Mouse (Mus musculus): ENCODE results near the gene Tmem156. TPM values are rescaled to one million over a fixed set of nuclear protein-coding genes. Genes with fewer than 3 reads are reported as not detected.

Gene Tmem156
- polyA plus RNA-seq, 1 experiment from 2014 or later = 11.4 TPM

Other genes starting within 250 kb of the Tmem156 start
- gene Tlr1, start 158.6 kb downstream of the Tmem156 start, polyA plus RNA-seq (2015; fragmentation: Nextera tagmentation; extraction: Ambion mirVana) = 1.8 and 2.0 TPM in 2 replicates
- gene Tlr6, start 132.0 kb downstream of the Tmem156 start, polyA plus RNA-seq (2015; fragmentation: Nextera tagmentation; extraction: Ambion mirVana) = 1.0 and 1.1 TPM in 2 replicates
- 9.5 and 10.3 TPM in 2 replicates for gene Fam114a1, start 122.1 kb downstream of the Tmem156 start, polyA plus RNA-seq (2015; fragmentation: Nextera tagmentation; extraction: Ambion mirVana)
- 9.6 and 10.1 TPM in 2 replicates for gene Klhl5, start 15.4 kb upstream of the Tmem156 start, polyA plus RNA-seq (2015; fragmentation: Nextera tagmentation; extraction: Ambion mirVana)
- gene Wdr19, start 107.6 kb upstream of the Tmem156 start, polyA plus RNA-seq (2015; fragmentation: Nextera tagmentation; extraction: Ambion mirVana) = 2.9 and 3.1 TPM in 2 replicates
- 106 and 119 TPM in 2 replicates for gene Rfc1, start 243.5 kb upstream of the Tmem156 start, polyA plus RNA-seq (2015; fragmentation: Nextera tagmentation; extraction: Ambion mirVana)

Data from thymus, postnatal 0 days (tissue).